Mouse (Mus musculus) midbrain, embryonic 11.5 days (tissue): ENCODE measurements around the gene Gna12. TPM values are rescaled to one million over a fixed set of nuclear protein-coding genes. Genes with fewer than 3 reads are reported as not detected.
A peak's percentile ranks its signal among the peaks of the same experiment; 100 is the strongest.

ENCODE experiments used
- ATAC-seq: fragments of 200-750 bp; cut with Nextera tagmentation; 2 replicates; pipeline ENCODE4 v1.8.0; 2017; ENCODE audit warnings: moderate TSS enrichment, moderate library complexity; ENCODE audit not compliant: low FRiP score
- DNase-seq: peaks from one replicate; pipeline ENCODE4 v3.0.0; 2015; ENCODE audit warnings: low spot score; ENCODE audit errors: missing footprints
- H3K27ac ChIP-seq: fragments of 300-500 bp; sonication (generic); 2 replicates; pipeline ENCODE4 v1.5.1; 2014; ENCODE audit warnings: low read depth, low read length
- H3K27me3 ChIP-seq: fragments of 300-500 bp; sonication (generic); 2 replicates; pipeline ENCODE4 v1.6.1; 2014; ENCODE audit warnings: mild to moderate bottlenecking, low read length, moderate library complexity, mixed read lengths; ENCODE audit not compliant: control insufficient read depth, insufficient read depth
- H3K36me3 ChIP-seq: fragments of 300-500 bp; sonication (generic); 2 replicates; pipeline ENCODE4 v1.6.1; 2014; ENCODE audit warnings: mild to moderate bottlenecking, low read length, moderate library complexity, mixed read lengths; ENCODE audit not compliant: control insufficient read depth, insufficient read depth
- H3K4me1 ChIP-seq: fragments of 300-500 bp; sonication (generic); 2 replicates; pipeline ENCODE4 v1.6.1; 2014; ENCODE audit warnings: low read length; ENCODE audit not compliant: control insufficient read depth, insufficient read depth
- H3K4me2 ChIP-seq: fragments of 300-500 bp; sonication (generic); 2 replicates; pipeline ENCODE4 v1.6.1; 2014; ENCODE audit warnings: mild to moderate bottlenecking, moderate library complexity
- H3K4me3 ChIP-seq: fragments of 300-500 bp; sonication (generic); 2 replicates; pipeline ENCODE4 v1.5.1; 2014; ENCODE audit warnings: low read depth, low read length
- H3K9ac ChIP-seq: fragments of 300-500 bp; sonication (generic); 2 replicates; pipeline ENCODE4 v1.6.1; 2014; ENCODE audit warnings: low read length
- H3K9me3 ChIP-seq: fragments of 300-500 bp; sonication (generic); 2 replicates; pipeline ENCODE4 v1.6.1; 2016; ENCODE audit warnings: low read length; ENCODE audit not compliant: control insufficient read depth
- WGBS: fragments of 180-500 bp; shearing (Covaris S2); extraction: QIAGEN DNeasy Blood & Tissue Kit; methylation state at CpG from one replicate; pipeline ENCODE4 v1.1.7; 2014; 5-methylcytosine and 5-hydroxymethylcytosine counted together
- polyA plus RNA-seq: library from polyadenylated mRNA; unstranded; fragments of >200 nt; fragmentation: Nextera tagmentation; extraction: Ambion mirVana; gene quantifications from 2 replicates; pipeline ENCODE4 v1.2.1, GENCODE M21; 2014

Gene Gna12
- polyA plus RNA-seq, 1 experiment from 2014 or later, result 33.4 TPM

GRCm38 (mm10) chr5:140829081-140829910 is 935 bp downstream of the Gna12 start:
- H3K4me1 ChIP-seq, result peaks cover 14% of the 10 kb centered on the region

GRCm38 (mm10) chr5:140828363-140828762 is 1.9 kb downstream of the Gna12 start:
- peak overlapping the region; percentile 34; the same call in 1 of the 2 replicates for H3K9ac ChIP-seq
- H3K9me3 ChIP-seq, result no peaks in the 10 kb centered on the region
- peak; percentile 72 for DNase-seq
- 79% methylated on average over 2 of the region's 2 CpGs for WGBS
- no peak overlapping the region for H3K27ac ChIP-seq
- ATAC-seq, result no peak
- H3K4me2 ChIP-seq, result peak overlapping the region; percentile 6; the same call in 1 of the 2 replicates
- H3K36me3 ChIP-seq, result no peaks in the 10 kb centered on the region
- H3K27me3 ChIP-seq, result no peaks in the 10 kb centered on the region
- peaks cover 14% of the 10 kb centered on the region for H3K4me1 ChIP-seq
- no peak overlapping the region for H3K4me3 ChIP-seq

More at GRCm38 (mm10) chr5:140829081-140829910, 935 bp downstream of the Gna12 start:
- H3K27ac ChIP-seq, result no peak overlapping the region
- no peaks in the 10 kb centered on the region for H3K36me3 ChIP-seq
- ATAC-seq (peak; percentile 8), DNase-seq (peak; percentile 91)
- H3K9ac ChIP-seq, result peak overlapping the region; percentile 82
- H3K27me3 ChIP-seq, result no peaks in the 10 kb centered on the region
- peak overlapping the region; percentile 82 for H3K4me3 ChIP-seq
- H3K4me2 ChIP-seq, result peak overlapping the region; percentile 98
- no peaks in the 10 kb centered on the region for H3K9me3 ChIP-seq
- 36% methylated on average over 18 of the region's 18 CpGs for WGBS

GRCm38 (mm10) chr5:140827896-140828295 is 2.3 kb downstream of the Gna12 start:
- no peaks in the 10 kb centered on the region for H3K36me3 ChIP-seq
- no peak overlapping the region for H3K27ac ChIP-seq
- ATAC-seq, result no peak
- no peak overlapping the region for H3K4me3 ChIP-seq
- H3K9me3 ChIP-seq, result no peaks in the 10 kb centered on the region
- no peak overlapping the region; the same call in 1 of the 2 replicates for H3K9ac ChIP-seq
- WGBS, result 86% methylated on average over 8 of the region's 8 CpGs
- peak overlapping the region; percentile 6; the same call in 1 of the 2 replicates for H3K4me2 ChIP-seq
- no peaks in the 10 kb centered on the region for H3K27me3 ChIP-seq
- peaks cover 14% of the 10 kb centered on the region for H3K4me1 ChIP-seq
- DNase-seq, result peak; percentile 53

GRCm38 (mm10) chr5:140827413-140827812 is 2.8 kb downstream of the Gna12 start:
- peak; percentile 69 for DNase-seq
- Histone ChIP-seq H3K4me2 (no peak overlapping the region), H3K4me3 (no peak overlapping the region)

GRCm38 (mm10) chr5:140826796-140827195 is 3.4 kb downstream of the Gna12 start:
- ATAC-seq (no peak), DNase-seq (no peak)
- Histone ChIP-seq H3K9me3 (no peaks in the 10 kb centered on the region), H3K9ac (no peak overlapping the region), H3K36me3 (no peaks in the 10 kb centered on the region), H3K27me3 (no peaks in the 10 kb centered on the region), H3K4me2 (no peak overlapping the region), H3K4me3 (no peak overlapping the region), H3K27ac (no peak overlapping the region), H3K4me1 (peaks cover 14% of the 10 kb centered on the region)
- WGBS, result 5% methylated on average over 1 of the region's 1 CpGs

More at GRCm38 (mm10) chr5:140827413-140827812, 2.8 kb downstream of the Gna12 start:
- H3K27me3 ChIP-seq, result no peaks in the 10 kb centered on the region
- H3K4me1 ChIP-seq, result peaks cover 14% of the 10 kb centered on the region
- no peak for ATAC-seq
- no peaks in the 10 kb centered on the region for H3K9me3 ChIP-seq
- H3K9ac ChIP-seq, result no peak overlapping the region
- WGBS, result 76% methylated on average over 2 of the region's 2 CpGs
- no peaks in the 10 kb centered on the region for H3K36me3 ChIP-seq
- no peak overlapping the region for H3K27ac ChIP-seq

GRCm38 (mm10) chr5:140826118-140826517 is 4.1 kb downstream of the Gna12 start:
- DNase-seq (peak; percentile 65), ATAC-seq (no peak)
- Histone ChIP-seq H3K27me3 (no peaks in the 10 kb centered on the region), H3K9ac (no peak overlapping the region), H3K9me3 (no peaks in the 10 kb centered on the region), H3K36me3 (no peaks in the 10 kb centered on the region), H3K4me1 (peaks cover 14% of the 10 kb centered on the region), H3K4me3 (no peak overlapping the region), H3K4me2 (no peak overlapping the region), H3K27ac (no peak overlapping the region)
- WGBS, result 93% methylated on average over 1 of the region's 1 CpGs

- Histone ChIP-seq H3K4me2 (no peak overlapping the region), H3K4me3 (no peak overlapping the region), H3K36me3 (no peaks in the 10 kb centered on the region), H3K9me3 (no peaks in the 10 kb centered on the region), H3K9ac (no peak overlapping the region), H3K27me3 (no peaks in the 10 kb centered on the region), H3K27ac (no peak overlapping the region), H3K4me1 (peaks cover 11% of the 10 kb centered on the region)
- 90% methylated on average over 7 of the region's 7 CpGs for WGBS
- DNase-seq (peak; percentile 65), ATAC-seq (no peak)
Observed at GRCm38 (mm10) chr5:140824126-140824525, 6.1 kb downstream of the Gna12 start.

GRCm38 (mm10) chr5:140823386-140823785 is 6.8 kb downstream of the Gna12 start:
- Histone ChIP-seq H3K36me3 (no peaks in the 10 kb centered on the region), H3K4me1 (peaks cover 9% of the 10 kb centered on the region), H3K4me3 (no peak overlapping the region), H3K27me3 (no peaks in the 10 kb centered on the region), H3K27ac (no peak overlapping the region), H3K4me2 (no peak overlapping the region), H3K9ac (no peak overlapping the region), H3K9me3 (no peaks in the 10 kb centered on the region)
- ATAC-seq (no peak), DNase-seq (no peak)
- 95% methylated on average over 2 of the region's 2 CpGs for WGBS

- Histone ChIP-seq H3K4me2 (no peak overlapping the region), H3K27me3 (no peaks in the 10 kb centered on the region), H3K4me3 (no peak overlapping the region), H3K4me1 (peaks cover 2% of the 10 kb centered on the region; the same call in 1 of the 2 replicates), H3K9ac (no peak overlapping the region), H3K9me3 (no peaks in the 10 kb centered on the region), H3K27ac (no peak overlapping the region), H3K36me3 (no peaks in the 10 kb centered on the region)
- ATAC-seq (no peak), DNase-seq (no peak)
- 95% methylated on average over 4 of the region's 4 CpGs for WGBS
Observed at GRCm38 (mm10) chr5:140821951-140822350, 8.3 kb downstream of the Gna12 start.
